24 mouse cellular contexts compared by ENCODE assay signal in genomic region chr1:67366038-67366437, GRCm38 (mm10).
DNase-seq lines count a peak whose midpoint lies in the region; ATAC-seq and TF ChIP-seq lines count a peak whose summit lies in the region.
"Had no signal": no experiment of that assay in that cellular context is flagged by ENCODE, and none has a peak within 500 bp of the region (broad histone marks: within the 10 kb centered on the region; RNA-seq: fewer than 3 reads in every experiment).

No protein-coding gene starts in this region.

- WGBS in hindbrain, embryonic 11.5 days: 22% methylated on average over 2 of the region's 2 CpGs
- 31% methylated on average over 2 of the region's 2 CpGs for WGBS in hindbrain, embryonic 10.5 days
- WGBS in forebrain, embryonic 14.5 days: 4% methylated on average over 2 of the region's 2 CpGs
- 2% methylated on average over 2 of the region's 2 CpGs for WGBS in midbrain, embryonic 13.5 days

- DNase-seq in hindbrain, embryonic 11.5 days (ENCODE audit: low spot score): peak; percentile 7
- DNase-seq in hindbrain, embryonic 10.5 days (ENCODE audit: low spot score): no peak
- peak; percentile 84 for DNase-seq in brain, embryonic 14.5 days (ENCODE audit: low read depth)
- peak; percentile 72 for DNase-seq in forebrain, embryonic 14.5 days (ENCODE audit: low spot score)
- no peak for DNase-seq in gastrocnemius, postnatal 25 days
- DNase-seq in left cerebral cortex, adult 11 months (ENCODE audit: low spot score): no peak
- DNase-seq: cerebellum, adult 11-12 months; cerebellum, postnatal 10 days; gastrocnemius, postnatal 36 days; heart, adult 2 months; heart, postnatal 14 days; kidney, adult 9 months; kidney, postnatal 25 days; liver, embryonic 13.5 days; lung, adult 2 months; right cerebral cortex, adult 18-20 months; right cerebral cortex, postnatal 4 days; thymus, postnatal 25 days had no signal

- no peak overlapping the region for H3K4me3 ChIP-seq in hindbrain, embryonic 11.5 days (ENCODE audit: low read depth, low read length)
- H3K4me3 ChIP-seq in hindbrain, embryonic 10.5 days: no peak overlapping the region
- no peak overlapping the region for H3K4me3 ChIP-seq in forebrain, embryonic 14.5 days (ENCODE audit: low read depth, low read length)
- H3K4me3 ChIP-seq in midbrain, embryonic 13.5 days (replicated peaks): no peak overlapping the region
- H3K4me3 ChIP-seq: embryonic facial prominence, embryonic 15.5 days; heart, adult 2 months; heart, embryonic 13.5 days; hindbrain, embryonic 15.5 days; liver, embryonic 13.5 days; stomach, embryonic 15.5 days had no signal

- no peak for TF ChIP-seq CTCF in brain, embryonic 14.5 days (IDR thresholded peaks at IDR 0.05; ENCODE audit: borderline replicate concordance, extremely low read depth, insufficient read depth, insufficient read length)

- no peak overlapping the region for H3K9ac ChIP-seq in hindbrain, embryonic 11.5 days (ENCODE audit: low read depth, low read length)
- H3K9ac ChIP-seq in forebrain, embryonic 14.5 days (ENCODE audit: low read length): no peak overlapping the region
- H3K9ac ChIP-seq in midbrain, embryonic 13.5 days (replicated peaks): no peak overlapping the region
- H3K9ac ChIP-seq: embryonic facial prominence, embryonic 15.5 days; heart, embryonic 13.5 days; hindbrain, embryonic 15.5 days; liver, embryonic 13.5 days; stomach, embryonic 15.5 days had no signal

- no peak overlapping the region for H3K27ac ChIP-seq in hindbrain, embryonic 11.5 days (ENCODE audit: low read depth, low read length)
- H3K27ac ChIP-seq in hindbrain, embryonic 10.5 days: no peak overlapping the region
- H3K27ac ChIP-seq in forebrain, embryonic 14.5 days (ENCODE audit: low read depth, low read length): peak overlapping the region; percentile 17; the same call in 1 of the 2 replicates
- peak overlapping the region; percentile 53; the same call in 1 of the 2 replicates for H3K27ac ChIP-seq in midbrain, embryonic 13.5 days
- H3K27ac ChIP-seq: embryonic facial prominence, embryonic 15.5 days; heart, adult 2 months; heart, embryonic 13.5 days; hindbrain, embryonic 15.5 days; liver, embryonic 13.5 days; stomach, embryonic 15.5 days had no signal

- no peaks in the 10 kb centered on the region for H3K36me3 ChIP-seq in hindbrain, embryonic 11.5 days (ENCODE audit: control insufficient read depth, insufficient read depth, low read length)
- no peaks in the 10 kb centered on the region for H3K36me3 ChIP-seq in hindbrain, embryonic 10.5 days
- no peaks in the 10 kb centered on the region for H3K36me3 ChIP-seq in forebrain, embryonic 14.5 days (ENCODE audit: control insufficient read depth, insufficient read depth, low read length)
- no peaks in the 10 kb centered on the region for H3K36me3 ChIP-seq in midbrain, embryonic 13.5 days
- H3K36me3 ChIP-seq: embryonic facial prominence, embryonic 15.5 days; heart, embryonic 13.5 days; hindbrain, embryonic 15.5 days; liver, embryonic 13.5 days; stomach, embryonic 15.5 days had no signal

- ATAC-seq in hindbrain, embryonic 11.5 days (ENCODE audit: low FRiP score): peak; percentile 78; the same call in 1 of the 2 replicates
- peak; percentile 90 for ATAC-seq in forebrain, embryonic 14.5 days
- ATAC-seq in midbrain, embryonic 13.5 days: peak; percentile 91
- ATAC-seq: intestine, embryonic 16.5 days had no signal

- TF ChIP-seq POLR2A in brain, embryonic 14.5 days (IDR thresholded peaks at IDR 0.05; ENCODE audit: borderline replicate concordance, extremely low read depth, insufficient read depth, insufficient read length, poor library complexity, severe bottlenecking): no peak

- H3K27me3 ChIP-seq in hindbrain, embryonic 11.5 days (ENCODE audit: control insufficient read depth, insufficient read depth, low read length): no peaks in the 10 kb centered on the region
- H3K27me3 ChIP-seq in hindbrain, embryonic 10.5 days (ENCODE audit: insufficient read depth, poor library complexity, severe bottlenecking): no peaks in the 10 kb centered on the region
- no peaks in the 10 kb centered on the region for H3K27me3 ChIP-seq in forebrain, embryonic 14.5 days (replicated peaks; ENCODE audit: control insufficient read depth, insufficient read depth, low read length)
- no peaks in the 10 kb centered on the region for H3K27me3 ChIP-seq in midbrain, embryonic 13.5 days
- H3K27me3 ChIP-seq: embryonic facial prominence, embryonic 15.5 days; heart, embryonic 13.5 days; hindbrain, embryonic 15.5 days; liver, embryonic 13.5 days; stomach, embryonic 15.5 days had no signal

- H3K4me1 ChIP-seq in hindbrain, embryonic 11.5 days (replicated peaks; ENCODE audit: control insufficient read depth, insufficient read depth, low read length): no peaks in the 10 kb centered on the region
- H3K4me1 ChIP-seq in hindbrain, embryonic 10.5 days (replicated peaks): peaks cover 11% of the 10 kb centered on the region
- H3K4me1 ChIP-seq in forebrain, embryonic 14.5 days (ENCODE audit: control insufficient read depth, insufficient read depth, low read length): peaks cover 7% of the 10 kb centered on the region; the same call in 1 of the 2 replicates
- peaks cover 18% of the 10 kb centered on the region for H3K4me1 ChIP-seq in midbrain, embryonic 13.5 days (replicated peaks)
- H3K4me1 ChIP-seq: embryonic facial prominence, embryonic 15.5 days; heart, embryonic 13.5 days; hindbrain, embryonic 15.5 days; liver, embryonic 13.5 days; stomach, embryonic 15.5 days had no signal

- no peaks in the 10 kb centered on the region for H3K9me3 ChIP-seq in hindbrain, embryonic 11.5 days (ENCODE audit: control insufficient read depth, low read length)
- no peaks in the 10 kb centered on the region for H3K9me3 ChIP-seq in hindbrain, embryonic 10.5 days
- H3K9me3 ChIP-seq in forebrain, embryonic 14.5 days (replicated peaks; ENCODE audit: control insufficient read depth, low read length): no peaks in the 10 kb centered on the region
- no peaks in the 10 kb centered on the region for H3K9me3 ChIP-seq in midbrain, embryonic 13.5 days
- H3K9me3 ChIP-seq: embryonic facial prominence, embryonic 15.5 days; heart, embryonic 13.5 days; hindbrain, embryonic 15.5 days; liver, embryonic 13.5 days; stomach, embryonic 15.5 days had no signal

- no peak overlapping the region for H3K4me2 ChIP-seq in hindbrain, embryonic 11.5 days (replicated peaks; ENCODE audit: low read depth, low read length)
- peak overlapping the region; percentile 12; the same call in 1 of the 2 replicates for H3K4me2 ChIP-seq in forebrain, embryonic 14.5 days (ENCODE audit: low read length)
- H3K4me2 ChIP-seq in midbrain, embryonic 13.5 days (replicated peaks): 0 out of 2 replicates have a peak overlapping the region, but pooled peaks have one; percentile 13
- H3K4me2 ChIP-seq: embryonic facial prominence, embryonic 15.5 days; heart, embryonic 13.5 days; hindbrain, embryonic 15.5 days; liver, embryonic 13.5 days; stomach, embryonic 15.5 days had no signal

Comparison
In these comparisons a context has a peak if more than half of its experiments do, and no peak if none do; other contexts are left out.
1. DNase-seq: peak in hindbrain, embryonic 11.5 days (single experiment), brain, embryonic 14.5 days (single experiment) and forebrain, embryonic 14.5 days (single experiment); none in hindbrain, embryonic 10.5 days (single experiment), gastrocnemius, postnatal 25 days (single experiment) and left cerebral cortex, adult 11 months (single experiment).
2. H3K27ac ChIP-seq: peak in forebrain, embryonic 14.5 days (single experiment) and midbrain, embryonic 13.5 days (single experiment); none in hindbrain, embryonic 11.5 days (single experiment) and hindbrain, embryonic 10.5 days (single experiment).
3. Peak in every context shown above with its lines, with median percentiles within 50 percentile points of each other: ATAC-seq.